Comparison of ENCODE assay signal across 21 mouse cellular contexts in genomic region chr19:36561171-36561570, GRCm38 (mm10).
"Had no signal": no experiment of that assay in that cellular context is flagged by ENCODE, and none has a peak within 500 bp of the region (broad histone marks: within the 10 kb centered on the region; RNA-seq: fewer than 3 reads in every experiment).

No protein-coding gene starts in this region.

- H3K27ac ChIP-seq: lung, embryonic 15.5 days; macrophage; midbrain, embryonic 10.5 days; midbrain, embryonic 12.5 days; neural tube, embryonic 13.5 days; neural tube, embryonic 15.5 days had no signal

- DNase-seq: liver, postnatal 0 days; lung, adult 2 months; lung, postnatal 14 days; lung, postnatal 36 days; midbrain, embryonic 14.5 days; retina, postnatal 1 day; right cerebral cortex, adult 18-20 months; right cerebral cortex, postnatal 25 days; right cerebral cortex, postnatal 4 days; spleen, adult 18-20 months; thymus, adult 18-20 months; thymus, postnatal 14 days; thymus, postnatal 36 days had no signal

- H3K27me3 ChIP-seq: lung, embryonic 15.5 days; midbrain, embryonic 12.5 days; neural tube, embryonic 13.5 days; neural tube, embryonic 15.5 days had no signal

- ATAC-seq: liver, postnatal 0 days; lung, postnatal 0 days had no signal

- H3K4me1 ChIP-seq: midbrain, embryonic 10.5 days had no signal

- H3K4me3 ChIP-seq: lung, embryonic 15.5 days; midbrain, embryonic 10.5 days; midbrain, embryonic 12.5 days; myocyte; neural tube, embryonic 13.5 days; neural tube, embryonic 15.5 days had no signal

- H3K9ac ChIP-seq: liver, postnatal 0 days; lung, embryonic 15.5 days; midbrain, embryonic 12.5 days; neural tube, embryonic 13.5 days; neural tube, embryonic 15.5 days had no signal

- H3K36me3 ChIP-seq: lung, embryonic 15.5 days; midbrain, embryonic 10.5 days; midbrain, embryonic 12.5 days; neural tube, embryonic 13.5 days; neural tube, embryonic 15.5 days had no signal

- H3K4me2 ChIP-seq: lung, embryonic 15.5 days; midbrain, embryonic 12.5 days; neural tube, embryonic 13.5 days; neural tube, embryonic 15.5 days had no signal

- H3K9me3 ChIP-seq: lung, embryonic 15.5 days; midbrain, embryonic 10.5 days; midbrain, embryonic 12.5 days; neural tube, embryonic 13.5 days; neural tube, embryonic 15.5 days had no signal
